Mouse (Mus musculus) liver, adult 2 months (tissue): ENCODE results near the gene Itsn1. TPM values are rescaled to one million over a fixed set of nuclear protein-coding genes. Genes with fewer than 3 reads are reported as not detected.

Experiments used
- DNase-seq: peaks from one replicate; pipeline ENCODE4 v3.0.0-alpha.2; 2011; ENCODE audit warnings: low read depth, low spot score; ENCODE audit errors: extremely low read depth
- H3K27ac ChIP-seq: fragments of 200-500 bp; replicated peaks from 2 replicates; pipeline ENCODE4 v1.5.1; 2012; ENCODE audit warnings: low read depth, mild to moderate bottlenecking, control low read depth, inconsistent platforms, low read length; ENCODE audit not compliant: insufficient read depth
- H3K27me3 ChIP-seq: fragments of 200-500 bp; 2 replicates; pipeline ENCODE4 v1.6.1; 2012; ENCODE audit warnings: mild to moderate bottlenecking, moderate library complexity, low read length, inconsistent platforms; ENCODE audit not compliant: control insufficient read depth, insufficient read depth
- H3K36me3 ChIP-seq: fragments of 200-500 bp; 2 replicates; pipeline ENCODE4 v1.6.1; 2012; ENCODE audit warnings: low read length, inconsistent platforms; ENCODE audit not compliant: control insufficient read depth, insufficient read depth
- H3K4me1 ChIP-seq: fragments of 200-500 bp; 2 replicates; pipeline ENCODE4 v1.6.1; 2011; ENCODE audit warnings: low read length; ENCODE audit not compliant: control insufficient read depth, insufficient read depth
- H3K4me3 ChIP-seq: fragments of 200-500 bp; 2 replicates; pipeline ENCODE4 v1.5.1; 2011; ENCODE audit warnings: low read depth, mild to moderate bottlenecking, control low read depth, low read length, moderate library complexity; ENCODE audit not compliant: insufficient read depth
- H3K79me2 ChIP-seq: fragments of 200-500 bp; 2 replicates; pipeline ENCODE4 v1.6.1; 2012; ENCODE audit warnings: inconsistent platforms, mild to moderate bottlenecking, low read length, moderate library complexity; ENCODE audit not compliant: control insufficient read depth, insufficient read depth
- H3K9ac ChIP-seq: fragments of 200-500 bp; 2 replicates; pipeline ENCODE4 v1.6.1; 2012; ENCODE audit warnings: low read depth, mild to moderate bottlenecking, control low read depth, inconsistent platforms, low read length
- CTCF ChIP-seq: fragments of 200-500 bp; IDR thresholded peaks from 2 replicates; pipeline ENCODE4 v1.5.1; 2011; ENCODE audit warnings: low read depth, low read length, control low read depth
- POLR2A ChIP-seq: fragments of 200-500 bp; IDR thresholded peaks from 2 replicates; pipeline ENCODE4 v1.6.1; 2011; ENCODE audit warnings: low read length, control low read depth; ENCODE audit not compliant: insufficient read depth; ENCODE audit errors: extremely low read depth
- WGBS: fragments of 180-500 bp; shearing (Covaris S2); methylation state at CpG from one replicate; pipeline ENCODE4 v1.1.7; 2018; 5-methylcytosine and 5-hydroxymethylcytosine counted together
- polyA plus RNA-seq: library from polyadenylated mRNA; depleted of rRNA; stranded (reverse); fragments of >200 nt; gene quantifications from 2 replicates; pipeline ENCODE4 v1.2.3, GENCODE M21; 2012; rRNA removed
- total RNA-seq: library from RNA; depleted of rRNA; stranded (reverse); fragments of >200 nt; gene quantifications from 2 replicates; pipeline ENCODE4 v1.2.3, GENCODE M21; 2014; rRNA removed

Gene Itsn1
- total RNA-seq = 13.6 and 16.5 TPM in 2 replicates
- 14.4 and 16.3 TPM in 2 replicates for polyA plus RNA-seq

DNA sequence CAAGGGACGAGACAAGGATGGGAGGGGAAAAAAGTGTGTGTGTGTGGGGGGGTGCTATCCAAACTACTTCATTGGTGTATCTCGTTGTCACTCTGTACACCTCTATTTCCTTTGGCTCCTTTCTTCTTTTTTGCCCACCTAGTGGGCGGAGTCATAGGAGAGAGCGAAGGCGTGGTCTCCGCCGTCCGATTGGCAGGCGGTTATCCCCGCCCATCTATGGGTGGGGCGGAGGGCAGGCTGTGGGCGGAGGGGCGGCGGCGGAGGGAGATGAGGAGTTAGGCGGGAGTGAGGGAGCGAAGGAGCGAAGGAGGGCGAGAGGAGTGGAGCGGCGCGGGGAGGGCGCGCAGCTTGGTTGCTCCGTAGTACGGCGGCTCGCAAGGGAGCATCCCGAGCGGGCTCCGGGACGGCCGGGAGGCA lies at the start of gene Itsn1:
Itsn1 (plus strand) TSS at position 216 of the 417 bp plus-strand sequence.
- peak within 1 kb of the TSS; percentile 97 for H3K9ac ChIP-seq
- DNase-seq = peak; percentile 98
- peaks cover 27% of the 10 kb centered on the region for H3K79me2 ChIP-seq
- peak within 1 kb of the TSS; percentile 93 for H3K4me3 ChIP-seq
- TF ChIP-seq POLR2A (peak; percentile 96), CTCF (no peak)
- H3K27ac ChIP-seq = peak within 1 kb of the TSS; percentile 75
- WGBS = under 1% methylated on average over 33 of the region's 33 CpGs
- no peaks in the 10 kb centered on the region for H3K27me3 ChIP-seq
- peaks cover 11% of the 10 kb centered on the region for H3K4me1 ChIP-seq
- H3K36me3 ChIP-seq = no peaks in the 10 kb centered on the region

DNA sequence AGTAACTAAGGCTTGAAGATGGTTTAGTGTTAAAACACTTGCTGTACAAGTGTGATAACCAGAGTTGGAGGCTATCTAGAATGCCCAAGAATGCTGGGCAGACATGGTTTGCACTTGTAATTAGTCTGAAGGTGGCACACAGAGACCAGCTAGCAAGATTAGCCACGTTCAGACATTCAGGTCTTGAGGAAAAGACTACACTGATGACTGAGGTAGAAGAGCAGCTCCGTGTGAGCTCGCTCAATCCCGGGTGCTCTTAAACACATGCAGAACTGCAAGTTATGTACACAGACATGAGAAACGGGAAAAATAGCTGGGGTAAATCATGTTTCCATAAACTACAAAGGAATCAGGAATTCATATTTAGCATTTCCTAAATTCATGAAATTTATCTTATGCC lies 48.4 kb upstream of the Itsn1 start:
- Histone ChIP-seq H3K79me2 (no peaks in the 10 kb centered on the region), H3K4me3 (no peak overlapping the region), H3K9ac (no peak overlapping the region), H3K27ac (no peak overlapping the region), H3K36me3 (peaks cover 41% of the 10 kb centered on the region), H3K27me3 (no peaks in the 10 kb centered on the region), H3K4me1 (peaks cover 3% of the 10 kb centered on the region; the same call in 1 of the 2 replicates)
- 81% methylated on average over 5 of the region's 5 CpGs for WGBS
- no peak for DNase-seq
- TF ChIP-seq POLR2A (no peak), CTCF (no peak)

DNA sequence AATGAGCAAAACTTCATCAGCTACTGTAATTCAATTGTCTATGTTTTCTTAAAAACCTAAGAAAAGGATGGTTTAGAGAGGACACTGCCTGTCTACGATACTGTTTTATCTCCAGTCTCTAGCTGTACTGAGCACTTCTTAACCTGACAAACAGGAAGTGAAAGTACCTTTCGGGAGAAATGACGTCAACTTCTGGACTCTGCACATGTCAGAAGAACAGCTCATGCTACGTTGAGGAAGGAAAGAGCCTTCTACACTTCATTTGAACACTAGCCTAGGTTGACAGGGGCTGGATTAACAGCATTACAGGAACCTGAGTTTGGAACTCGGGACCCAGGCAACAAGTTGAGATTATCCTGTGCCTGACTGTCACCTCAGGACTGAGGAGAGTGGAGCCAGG lies 43.6 kb upstream of the Itsn1 start:
- Histone ChIP-seq H3K9ac (no peak overlapping the region), H3K27ac (no peak overlapping the region), H3K4me1 (peaks cover 4% of the 10 kb centered on the region; the same call in 1 of the 2 replicates), H3K4me3 (no peak overlapping the region), H3K27me3 (no peaks in the 10 kb centered on the region), H3K79me2 (peaks cover 3% of the 10 kb centered on the region; the same call in 1 of the 2 replicates), H3K36me3 (peaks cover 11% of the 10 kb centered on the region)
- WGBS = 66% methylated on average over 5 of the region's 5 CpGs
- peak; percentile 58 for DNase-seq
- TF ChIP-seq POLR2A = no peak
- no peak for TF ChIP-seq CTCF

DNA sequence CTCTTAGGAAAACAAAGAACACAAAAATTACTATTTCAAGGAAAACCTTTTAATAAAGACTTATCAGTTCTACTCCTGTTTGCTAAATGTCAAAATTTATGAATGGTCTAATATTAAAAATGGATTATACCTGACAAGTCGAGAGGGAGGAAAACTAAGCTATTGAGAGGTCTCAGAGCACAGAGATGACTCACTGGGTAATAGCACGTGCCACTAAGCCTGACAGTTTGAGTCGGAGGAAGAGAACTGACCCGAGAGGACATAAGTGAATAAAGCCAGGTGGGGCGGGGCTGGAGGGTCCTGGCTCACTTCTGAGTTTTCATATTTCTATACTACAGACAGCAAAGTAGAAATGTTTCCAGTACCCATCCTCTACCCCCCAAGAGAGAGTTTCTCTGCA lies 42.7 kb upstream of the Itsn1 start:
- TF ChIP-seq CTCF (no peak), POLR2A (no peak)
- H3K36me3 ChIP-seq = peaks cover 11% of the 10 kb centered on the region
- no peak for DNase-seq
- peaks cover 4% of the 10 kb centered on the region; the same call in 1 of the 2 replicates for H3K4me1 ChIP-seq
- H3K27me3 ChIP-seq = no peaks in the 10 kb centered on the region
- no peak overlapping the region for H3K27ac ChIP-seq
- no peak overlapping the region for H3K9ac ChIP-seq
- 92% methylated on average over 5 of the region's 5 CpGs for WGBS
- peaks cover 3% of the 10 kb centered on the region; the same call in 1 of the 2 replicates for H3K79me2 ChIP-seq
- H3K4me3 ChIP-seq = no peak overlapping the region

DNA sequence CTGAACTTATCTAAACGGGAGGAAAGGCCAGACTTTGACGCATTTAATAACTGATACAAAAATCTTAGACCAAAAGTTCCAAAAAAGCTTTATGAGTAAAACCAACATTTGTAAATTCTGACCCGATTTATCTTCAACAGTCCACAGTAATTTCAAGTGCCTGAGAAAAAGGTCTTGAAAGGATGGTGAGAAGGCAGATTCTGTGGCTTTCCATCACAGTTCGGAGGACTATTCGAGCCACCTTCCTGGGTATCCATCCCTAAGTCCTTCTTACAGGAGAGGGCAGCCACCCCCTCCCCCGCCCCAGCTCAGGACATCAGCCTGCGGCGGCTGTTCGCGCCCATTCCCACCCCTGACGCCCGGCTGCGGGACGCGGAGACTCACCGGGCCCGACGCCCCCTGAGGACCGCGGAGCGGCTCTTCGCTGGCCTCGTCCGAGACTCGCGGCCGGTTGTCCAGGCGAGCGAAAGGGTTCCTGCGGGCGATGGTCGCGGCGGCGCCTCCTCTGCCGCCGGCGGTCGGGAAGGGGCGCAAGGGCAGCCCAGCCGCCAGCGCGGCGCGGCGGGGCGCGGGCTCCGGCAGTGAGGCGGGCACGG lies 41.0 kb upstream of the Itsn1 start:
- 4% methylated on average over 51 of the region's 51 CpGs for WGBS
- peak overlapping the region; percentile 97 for H3K9ac ChIP-seq
- DNase-seq = no peak
- no peak for TF ChIP-seq POLR2A
- TF ChIP-seq CTCF = no peak
- H3K27me3 ChIP-seq = no peaks in the 10 kb centered on the region
- peaks cover 4% of the 10 kb centered on the region; the same call in 1 of the 2 replicates for H3K36me3 ChIP-seq
- peak overlapping the region; percentile 88 for H3K4me3 ChIP-seq
- peaks cover 4% of the 10 kb centered on the region; the same call in 1 of the 2 replicates for H3K4me1 ChIP-seq
- peaks cover 3% of the 10 kb centered on the region; the same call in 1 of the 2 replicates for H3K79me2 ChIP-seq
- peak overlapping the region; percentile 42; the same call in 1 of the 2 replicates for H3K27ac ChIP-seq

DNA sequence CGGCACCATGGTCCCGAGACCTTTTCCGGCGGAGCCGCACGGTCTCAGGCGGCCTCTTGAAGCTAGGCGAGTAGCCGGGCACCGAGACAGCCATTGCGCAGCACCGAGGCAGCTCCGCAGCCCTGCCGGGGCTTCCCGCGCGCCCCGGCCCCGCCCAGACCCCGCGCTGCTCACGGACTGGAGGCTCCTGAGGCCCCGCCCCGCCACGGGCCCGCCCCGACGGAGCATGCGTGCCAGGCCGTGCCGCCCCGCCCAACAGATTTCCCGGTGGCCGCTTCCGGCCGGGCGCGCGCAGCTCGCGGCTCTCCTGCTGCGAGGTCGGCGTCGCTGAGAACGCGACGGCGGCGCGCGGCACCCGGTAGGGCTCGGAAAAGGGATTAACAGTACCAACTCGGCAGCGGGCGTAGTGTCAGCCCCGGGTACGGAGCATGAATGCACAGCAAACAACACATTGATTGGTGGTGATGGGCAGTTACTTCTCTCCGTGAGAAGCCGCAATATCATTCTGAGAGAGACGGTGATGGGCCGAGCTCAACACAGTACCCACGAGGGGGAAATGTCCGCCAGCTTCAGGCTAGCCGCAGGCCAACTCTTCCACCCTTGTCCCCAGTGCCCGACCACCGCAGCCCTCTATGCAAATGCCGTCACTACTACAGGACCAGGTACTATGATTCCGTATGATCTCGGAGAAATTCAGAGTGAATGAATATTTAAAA lies 40.3 kb upstream of the Itsn1 start, which contains the start of gene Donson:
Donson (minus strand) TSS at position 152 of the 716 bp plus-strand sequence.
- 1% methylated on average over 71 of the region's 71 CpGs for WGBS
- H3K4me1 ChIP-seq = peaks cover 4% of the 10 kb centered on the region; the same call in 1 of the 2 replicates
- DNase-seq = peak; percentile 61
- TF ChIP-seq POLR2A (0 out of 2 replicates have a peak, but pooled peaks have one; percentile 57), CTCF (no peak)
- no peaks in the 10 kb centered on the region for H3K27me3 ChIP-seq
- peak within 1 kb of the TSS; percentile 88 for H3K4me3 ChIP-seq
- H3K27ac ChIP-seq = peak within 1 kb of the TSS; percentile 42
- peaks cover 1% of the 10 kb centered on the region for H3K36me3 ChIP-seq
- peaks cover 3% of the 10 kb centered on the region; the same call in 1 of the 2 replicates for H3K79me2 ChIP-seq
- H3K9ac ChIP-seq = peak within 1 kb of the TSS; percentile 97
